Mouse (Mus musculus) thymus, postnatal 25 days (tissue): ENCODE results near the gene Zrsr1.

ENCODE experiments used
- DNase-seq: peaks from one replicate; pipeline ENCODE4 v3.0.0; 2022

Zrsr1 gene

DNA sequence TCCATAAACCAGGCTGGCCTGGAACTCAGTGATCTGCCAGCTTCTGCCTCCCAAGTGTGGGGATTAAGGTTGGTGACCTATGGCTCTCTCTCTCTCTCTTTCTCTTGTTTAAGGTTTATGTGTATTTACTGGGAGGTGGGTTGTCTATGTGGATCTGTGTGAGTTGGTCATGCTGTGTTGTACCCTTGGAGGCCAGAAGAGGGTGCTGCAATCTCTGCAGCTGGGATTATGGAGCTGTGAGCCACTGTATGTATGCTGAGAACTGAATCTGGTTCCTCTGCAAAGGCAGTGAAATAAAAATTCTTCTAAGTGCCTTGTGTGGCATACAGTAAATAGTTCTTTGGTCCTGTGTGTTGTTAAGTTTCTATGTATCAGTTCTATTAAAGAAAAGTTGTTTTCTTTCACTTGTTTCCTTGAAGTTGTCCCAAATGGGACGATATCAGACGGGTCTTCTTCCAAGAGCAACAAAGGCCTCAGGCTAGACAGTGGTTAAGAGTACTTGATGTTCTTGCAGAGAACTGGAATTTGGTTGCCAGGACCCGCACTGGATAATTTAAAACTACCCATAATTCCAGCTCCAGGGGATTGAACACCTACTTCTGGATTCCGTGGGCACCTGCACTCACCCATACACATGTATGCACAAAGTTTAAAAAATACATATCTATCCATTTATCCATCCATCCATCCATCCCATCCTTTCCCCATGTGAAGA is 41.9 kb downstream of the Zrsr1 start:
- peak; percentile 7 for DNase-seq

DNA sequence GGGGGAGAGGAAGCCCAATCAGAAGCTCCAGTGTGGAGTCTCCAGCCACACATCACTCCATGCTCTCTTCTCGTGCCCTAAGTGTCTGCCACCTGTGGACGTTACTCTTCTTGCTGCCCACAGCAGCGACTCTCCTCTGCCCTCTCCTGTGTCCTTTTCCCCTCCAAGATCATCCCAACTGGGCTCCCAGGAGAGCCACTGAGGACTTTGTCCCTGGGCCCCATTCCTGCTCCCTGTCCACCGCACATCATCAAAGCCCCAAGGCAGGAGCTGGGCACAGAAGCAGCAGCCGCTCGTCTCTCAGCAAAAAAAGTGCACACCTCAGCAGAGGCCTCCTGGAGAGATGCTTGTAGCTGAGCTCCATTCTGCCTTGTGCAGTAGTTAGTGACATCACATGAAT is 43.2 kb downstream of the Zrsr1 start:
- no peak for DNase-seq

DNA sequence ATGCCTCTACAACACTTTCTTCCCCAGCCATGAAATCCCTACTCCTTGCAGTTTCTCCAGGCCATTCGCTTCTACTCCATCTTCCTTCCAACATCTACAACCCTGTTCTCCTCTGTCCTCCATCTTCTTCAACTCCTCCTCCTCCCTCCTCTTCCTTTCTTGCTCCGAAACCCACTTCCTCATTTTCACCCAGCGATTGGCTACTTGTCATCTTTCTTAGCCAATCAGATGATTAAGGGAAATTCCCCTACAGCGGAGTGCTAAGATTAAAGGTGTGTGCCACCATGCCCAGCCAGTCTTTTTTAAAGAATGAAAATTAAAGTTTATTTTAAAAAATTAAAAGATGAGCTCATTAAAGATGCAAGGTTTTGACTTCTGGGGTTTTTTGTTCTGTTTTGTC is 46.1 kb downstream of the Zrsr1 start:
- no peak for DNase-seq

DNA sequence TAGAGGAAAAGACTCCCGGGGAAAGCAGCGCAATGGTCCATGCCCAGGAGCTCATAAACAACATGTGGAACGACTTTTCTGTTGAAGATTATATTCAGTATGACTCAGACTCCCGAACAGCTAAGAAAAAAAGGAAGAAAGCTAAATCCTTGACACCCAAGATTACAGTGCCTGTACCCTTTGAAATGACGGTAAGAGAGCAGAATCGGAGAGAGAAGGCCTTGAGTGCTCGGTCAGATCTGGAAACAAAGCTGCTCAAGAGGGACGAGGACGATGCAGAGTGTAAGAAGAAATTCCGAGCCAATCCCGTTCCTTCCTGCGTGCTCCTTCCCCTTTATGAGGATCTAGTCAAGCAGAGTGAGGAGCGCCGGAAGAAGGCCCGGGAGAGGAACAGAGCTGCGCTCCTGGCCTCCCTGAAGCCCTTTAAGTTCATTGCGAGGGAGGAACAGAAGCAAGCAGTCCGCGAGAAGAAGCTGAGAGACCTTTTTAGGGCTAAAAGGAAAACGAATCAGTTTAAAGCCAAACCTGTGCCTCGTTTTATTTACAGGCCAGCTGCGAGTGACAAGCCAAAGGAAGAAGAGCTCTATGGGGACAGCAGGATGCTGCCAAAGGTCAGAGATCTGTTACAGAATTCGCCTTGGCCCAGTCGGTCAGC is 48.4 kb downstream of the Zrsr1 start:
- no peak for DNase-seq

DNA sequence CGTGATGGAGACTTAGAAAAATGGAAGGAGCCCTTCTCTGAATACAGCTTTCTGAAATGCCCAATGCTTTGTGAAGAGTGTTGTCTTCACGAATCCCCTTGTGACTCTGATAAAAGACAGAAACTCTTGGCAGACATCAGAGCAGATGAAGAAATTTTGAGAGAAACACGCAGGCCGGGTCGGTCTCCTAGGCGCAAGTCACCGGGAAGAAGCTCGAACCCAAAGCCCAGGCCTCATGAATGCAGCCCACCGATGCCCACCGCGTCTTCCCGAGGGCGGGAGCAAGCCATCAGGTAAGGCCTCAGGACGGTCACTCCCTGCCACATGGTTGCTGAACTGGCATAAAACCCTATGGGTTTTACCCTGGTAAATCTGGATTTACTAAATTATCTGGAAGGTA is 49.0 kb downstream of the Zrsr1 start:
- no peak for DNase-seq

DNA sequence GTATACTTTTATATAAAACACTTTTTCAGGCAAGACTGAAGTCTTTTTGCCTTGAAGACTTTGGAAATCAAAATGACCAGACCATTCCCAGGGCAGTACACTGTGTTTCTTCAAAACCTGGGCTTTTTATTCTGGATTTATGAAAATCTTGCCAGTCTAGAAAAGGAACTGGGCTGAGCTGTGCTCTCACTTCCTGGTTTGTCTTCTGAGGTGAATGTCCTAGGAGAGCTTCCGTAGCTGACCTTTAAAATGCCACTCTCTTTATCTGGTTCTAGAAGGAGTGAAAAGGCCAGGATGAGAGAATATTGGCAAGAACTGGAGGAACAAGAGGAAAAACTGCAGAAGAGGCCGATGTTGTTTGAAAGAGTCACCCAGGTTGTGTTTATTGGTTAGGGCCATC is 51.4 kb downstream of the Zrsr1 start:
- no peak for DNase-seq

DNA sequence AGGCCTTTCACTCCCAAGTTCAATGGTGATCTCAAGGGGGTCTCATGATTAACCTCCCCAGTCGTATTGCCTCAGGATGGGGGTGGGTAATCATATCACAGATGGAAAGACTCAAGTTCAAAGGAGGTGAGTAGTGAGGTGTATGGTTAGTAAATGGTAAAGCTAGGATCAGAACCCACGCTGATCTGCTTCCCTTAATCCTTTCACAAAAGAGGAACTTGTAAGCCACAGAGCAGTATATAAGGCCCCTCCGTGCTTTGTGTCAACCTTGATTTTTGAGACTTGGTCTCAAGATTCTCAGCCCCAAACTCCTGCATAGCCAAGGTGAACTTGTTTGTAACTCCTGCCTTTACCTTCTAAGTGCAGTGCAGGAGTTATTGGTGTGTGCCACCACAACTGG is 52.4 kb downstream of the Zrsr1 start:
- DNase-seq, result no peak
